Mouse (Mus musculus): ENCODE results near the gene Mitf. TPM values are rescaled to one million over a fixed set of nuclear protein-coding genes. Genes with fewer than 3 reads are reported as not detected.

The Mitf gene
- polyA plus RNA-seq, 1 experiment from 2014 or later, result 0.40 TPM

- H3K9ac ChIP-seq (ENCODE audit: low read depth, low read length), result no peak overlapping the region
- H3K4me2 ChIP-seq (ENCODE audit: low read depth, low read length), result no peak overlapping the region
- no peak for ATAC-seq (ENCODE audit: low read depth)
- no peaks in the 10 kb centered on the region for H3K27me3 ChIP-seq (ENCODE audit: control insufficient read depth, insufficient read depth, low read depth, low read length)
- no peaks in the 10 kb centered on the region for H3K9me3 ChIP-seq (replicated peaks; ENCODE audit: control insufficient read depth, low read length)
- WGBS (ENCODE audit: insufficient replicate concordance), result 80% methylated on average over 7 of the region's 7 CpGs
- H3K27ac ChIP-seq (ENCODE audit: low read length), result no peak overlapping the region
- no peaks in the 10 kb centered on the region for H3K36me3 ChIP-seq (ENCODE audit: control insufficient read depth, insufficient read depth)
- no peak overlapping the region for H3K4me3 ChIP-seq (ENCODE audit: low read depth, low read length)
- no peaks in the 10 kb centered on the region for H3K4me1 ChIP-seq (ENCODE audit: control insufficient read depth, low read depth, low read length)
Observed at GRCm38 (mm10) chr6:98041795-98042194, 234.9 kb downstream of the Mitf start.

- no peak overlapping the region for H3K4me3 ChIP-seq (ENCODE audit: low read depth, low read length)
- H3K9me3 ChIP-seq (replicated peaks; ENCODE audit: control insufficient read depth, low read length), result no peaks in the 10 kb centered on the region
- ATAC-seq (ENCODE audit: low read depth), result no peak
- no peaks in the 10 kb centered on the region for H3K27me3 ChIP-seq (ENCODE audit: control insufficient read depth, insufficient read depth, low read depth, low read length)
- H3K4me1 ChIP-seq (ENCODE audit: control insufficient read depth, low read depth, low read length), result no peaks in the 10 kb centered on the region
- no peak overlapping the region for H3K4me2 ChIP-seq (ENCODE audit: low read depth, low read length)
- WGBS (ENCODE audit: insufficient replicate concordance), result 64% methylated on average over 11 of the region's 11 CpGs
- no peaks in the 10 kb centered on the region for H3K36me3 ChIP-seq (ENCODE audit: control insufficient read depth, insufficient read depth)
- no peak overlapping the region for H3K9ac ChIP-seq (ENCODE audit: low read depth, low read length)
- no peak overlapping the region for H3K27ac ChIP-seq (ENCODE audit: low read length)
Observed at GRCm38 (mm10) chr6:98046295-98047108, 239.7 kb downstream of the Mitf start.

GRCm38 (mm10) chr6:98047741-98048140 lies 240.9 kb downstream of the Mitf start:
- Histone ChIP-seq H3K9ac (ENCODE audit: low read depth, low read length) (no peak overlapping the region), H3K27ac (ENCODE audit: low read length) (no peak overlapping the region), H3K4me2 (ENCODE audit: low read depth, low read length) (no peak overlapping the region), H3K27me3 (ENCODE audit: control insufficient read depth, insufficient read depth, low read depth, low read length) (no peaks in the 10 kb centered on the region), H3K4me1 (ENCODE audit: control insufficient read depth, low read depth, low read length) (no peaks in the 10 kb centered on the region), H3K36me3 (ENCODE audit: control insufficient read depth, insufficient read depth) (no peaks in the 10 kb centered on the region), H3K4me3 (ENCODE audit: low read depth, low read length) (no peak overlapping the region), H3K9me3 (replicated peaks; ENCODE audit: control insufficient read depth, low read length) (no peaks in the 10 kb centered on the region)
- ATAC-seq (ENCODE audit: low read depth), result no peak
- 63% methylated on average over 6 of the region's 6 CpGs for WGBS (ENCODE audit: insufficient replicate concordance)

- Histone ChIP-seq H3K4me1 (ENCODE audit: control insufficient read depth, low read depth, low read length) (no peaks in the 10 kb centered on the region), H3K9ac (ENCODE audit: low read depth, low read length) (no peak overlapping the region), H3K4me3 (ENCODE audit: low read depth, low read length) (no peak overlapping the region), H3K27ac (ENCODE audit: low read length) (no peak overlapping the region), H3K9me3 (replicated peaks; ENCODE audit: control insufficient read depth, low read length) (no peaks in the 10 kb centered on the region), H3K36me3 (ENCODE audit: control insufficient read depth, insufficient read depth) (no peaks in the 10 kb centered on the region), H3K27me3 (ENCODE audit: control insufficient read depth, insufficient read depth, low read depth, low read length) (no peaks in the 10 kb centered on the region), H3K4me2 (ENCODE audit: low read depth, low read length) (no peak overlapping the region)
- WGBS (ENCODE audit: insufficient replicate concordance), result 61% methylated on average over 14 of the region's 14 CpGs
- no peak for ATAC-seq (ENCODE audit: low read depth)
Observed at GRCm38 (mm10) chr6:98048671-98049438, 242.0 kb downstream of the Mitf start.

- Histone ChIP-seq H3K4me3 (ENCODE audit: low read depth, low read length) (no peak overlapping the region), H3K9me3 (replicated peaks; ENCODE audit: control insufficient read depth, low read length) (no peaks in the 10 kb centered on the region), H3K9ac (ENCODE audit: low read depth, low read length) (no peak overlapping the region), H3K27me3 (ENCODE audit: control insufficient read depth, insufficient read depth, low read depth, low read length) (no peaks in the 10 kb centered on the region), H3K4me2 (ENCODE audit: low read depth, low read length) (no peak overlapping the region), H3K36me3 (ENCODE audit: control insufficient read depth, insufficient read depth) (no peaks in the 10 kb centered on the region), H3K27ac (ENCODE audit: low read length) (no peak overlapping the region), H3K4me1 (ENCODE audit: control insufficient read depth, low read depth, low read length) (no peaks in the 10 kb centered on the region)
- WGBS (ENCODE audit: insufficient replicate concordance), result 55% methylated on average over 2 of the region's 2 CpGs
- ATAC-seq (ENCODE audit: low read depth), result no peak
Observed at GRCm38 (mm10) chr6:98049551-98049950, 242.7 kb downstream of the Mitf start.

- ATAC-seq (ENCODE audit: low read depth), result no peak
Observed at GRCm38 (mm10) chr6:98061878-98062277, 255.0 kb downstream of the Mitf start.

GRCm38 (mm10) chr6:98064926-98065325 lies 258.1 kb downstream of the Mitf start:
- no peaks in the 10 kb centered on the region for H3K4me1 ChIP-seq (ENCODE audit: control insufficient read depth, low read depth, low read length)
- no peak overlapping the region for H3K4me2 ChIP-seq (ENCODE audit: low read depth, low read length)
- H3K9me3 ChIP-seq (replicated peaks; ENCODE audit: control insufficient read depth, low read length), result no peaks in the 10 kb centered on the region
- 36% methylated on average over 5 of the region's 5 CpGs for WGBS (ENCODE audit: insufficient replicate concordance)
- ATAC-seq (ENCODE audit: low read depth), result no peak
- H3K9ac ChIP-seq (ENCODE audit: low read depth, low read length), result no peak overlapping the region
- no peak overlapping the region for H3K4me3 ChIP-seq (ENCODE audit: low read depth, low read length)
- H3K27ac ChIP-seq (ENCODE audit: low read length), result no peak overlapping the region
- H3K27me3 ChIP-seq (ENCODE audit: control insufficient read depth, insufficient read depth, low read depth, low read length), result no peaks in the 10 kb centered on the region
- no peaks in the 10 kb centered on the region for H3K36me3 ChIP-seq (ENCODE audit: control insufficient read depth, insufficient read depth)

More at GRCm38 (mm10) chr6:98061878-98062277, 255.0 kb downstream of the Mitf start:
- Histone ChIP-seq H3K4me1 (ENCODE audit: control insufficient read depth, low read depth, low read length) (no peaks in the 10 kb centered on the region), H3K36me3 (ENCODE audit: control insufficient read depth, insufficient read depth) (no peaks in the 10 kb centered on the region), H3K9ac (ENCODE audit: low read depth, low read length) (no peak overlapping the region), H3K27ac (ENCODE audit: low read length) (no peak overlapping the region), H3K4me2 (ENCODE audit: low read depth, low read length) (no peak overlapping the region), H3K9me3 (replicated peaks; ENCODE audit: control insufficient read depth, low read length) (no peaks in the 10 kb centered on the region), H3K4me3 (ENCODE audit: low read depth, low read length) (no peak overlapping the region), H3K27me3 (ENCODE audit: control insufficient read depth, insufficient read depth, low read depth, low read length) (no peaks in the 10 kb centered on the region)
- WGBS (ENCODE audit: insufficient replicate concordance), result 65% methylated on average over 13 of the region's 13 CpGs

GRCm38 (mm10) chr6:98066420-98066819 lies 259.6 kb downstream of the Mitf start:
- H3K27ac ChIP-seq (ENCODE audit: low read length), result no peak overlapping the region

More at GRCm38 (mm10) chr6:98066420-98066819, 259.6 kb downstream of the Mitf start:
- ATAC-seq (ENCODE audit: low read depth), result no peak
- no peak overlapping the region for H3K9ac ChIP-seq (ENCODE audit: low read depth, low read length)
- no peak overlapping the region for H3K4me3 ChIP-seq (ENCODE audit: low read depth, low read length)
- H3K36me3 ChIP-seq (ENCODE audit: control insufficient read depth, insufficient read depth), result no peaks in the 10 kb centered on the region
- no peak overlapping the region for H3K4me2 ChIP-seq (ENCODE audit: low read depth, low read length)
- H3K9me3 ChIP-seq (replicated peaks; ENCODE audit: control insufficient read depth, low read length), result no peaks in the 10 kb centered on the region; the same call in 1 of the 2 replicates
- no peaks in the 10 kb centered on the region for H3K4me1 ChIP-seq (ENCODE audit: control insufficient read depth, low read depth, low read length)
- no peaks in the 10 kb centered on the region for H3K27me3 ChIP-seq (ENCODE audit: control insufficient read depth, insufficient read depth, low read depth, low read length)
- WGBS (ENCODE audit: insufficient replicate concordance), result 53% methylated on average over 4 of the region's 4 CpGs
